Mouse (Mus musculus): ENCODE data around the gene Coasy.
A peak's percentile ranks its signal among the peaks of the same experiment; 100 is the strongest.

Coasy gene

GRCm38 (mm10) chr11:101062971-101063675 is 19.2 kb upstream of the Coasy start:
- peak; percentile 55 for DNase-seq

- DNase-seq = peak; percentile 76
Observed at GRCm38 (mm10) chr11:101063676-101064327, 18.6 kb upstream of the Coasy start.

- DNase-seq = no peak
Observed at GRCm38 (mm10) chr11:101064462-101064861, 17.9 kb upstream of the Coasy start.

- peak; percentile 28 for DNase-seq
Observed at GRCm38 (mm10) chr11:101065002-101065401, 17.4 kb upstream of the Coasy start.

- DNase-seq = peak; percentile 94
Observed at GRCm38 (mm10) chr11:101066549-101067412, 15.6 kb upstream of the Coasy start.

- peak; percentile 96 for DNase-seq
Observed at GRCm38 (mm10) chr11:101069391-101070188, 12.8 kb upstream of the Coasy start, which contains the start of gene Naglu. TSS of gene Naglu (plus strand) at chr11:101070012.

GRCm38 (mm10) chr11:101070189-101070527 is 12.2 kb upstream of the Coasy start:
- DNase-seq = no peak

GRCm38 (mm10) chr11:101070987-101071386 is 11.4 kb upstream of the Coasy start:
- DNase-seq = no peak

GRCm38 (mm10) chr11:101071810-101072428 is 10.4 kb upstream of the Coasy start:
- peak; percentile 53 for DNase-seq

- no peak for DNase-seq
Observed at GRCm38 (mm10) chr11:101078121-101078520, 4.2 kb upstream of the Coasy start, which contains the start of gene Hsd17b1. TSS of gene Hsd17b1 (plus strand) at chr11:101078411.

GRCm38 (mm10) chr11:101079746-101080145 is 2.6 kb upstream of the Coasy start:
- DNase-seq = no peak

- DNase-seq = no peak
Observed at GRCm38 (mm10) chr11:101080421-101080820, 1.9 kb upstream of the Coasy start.

GRCm38 (mm10) chr11:101081659-101082058 is 706 bp upstream of the Coasy start:
- peak; percentile 45 for DNase-seq

GRCm38 (mm10) chr11:101083083-101083697 is 825 bp downstream of the Coasy start:
- DNase-seq = no peak

GRCm38 (mm10) chr11:101084246-101084645 is 1.9 kb downstream of the Coasy start:
- no peak for DNase-seq

GRCm38 (mm10) chr11:101084811-101085210 is 2.4 kb downstream of the Coasy start:
- peak; percentile 45 for DNase-seq

GRCm38 (mm10) chr11:101085617-101086322 is 3.4 kb downstream of the Coasy start:
- peak; percentile 39 for DNase-seq

- peak; percentile 62 for DNase-seq
Observed at GRCm38 (mm10) chr11:101086323-101086674, 3.9 kb downstream of the Coasy start.

- DNase-seq = peak; percentile 91
Observed at GRCm38 (mm10) chr11:101086756-101087681, 4.7 kb downstream of the Coasy start, which contains the start of gene Mlx. TSS of gene Mlx (plus strand) at chr11:101087277.

GRCm38 (mm10) chr11:101087682-101088055 is 5.3 kb downstream of the Coasy start:
- DNase-seq = no peak
